Mouse (Mus musculus) stomach, embryonic 14.5 days (tissue): Measurements from ENCODE around the gene Ddx31. TPM values are rescaled to one million over a fixed set of nuclear protein-coding genes. Genes with fewer than 3 reads are reported as not detected.

Experiments used
- ATAC-seq: fragments of 200-750 bp; cut with Nextera tagmentation; 2 replicates; pipeline ENCODE4 v1.8.0; 2017; ENCODE audit warnings: low read depth, moderate TSS enrichment; ENCODE audit not compliant: insufficient number of reproducible peaks, insufficient read depth, low FRiP score
- H3K27ac ChIP-seq: fragments of 300-500 bp; sonication (generic); 2 replicates; pipeline ENCODE4 v1.5.1; 2014; ENCODE audit warnings: mild to moderate bottlenecking, low read length, moderate library complexity, mixed read lengths
- H3K27me3 ChIP-seq: fragments of 300-500 bp; sonication (generic); 2 replicates; pipeline ENCODE4 v1.6.1; 2014; ENCODE audit warnings: low read length, control low read depth, mixed read lengths; ENCODE audit not compliant: control insufficient read depth, insufficient read depth
- H3K36me3 ChIP-seq: fragments of 300-500 bp; sonication (generic); 2 replicates; pipeline ENCODE4 v1.6.1; 2014; ENCODE audit warnings: mild to moderate bottlenecking, control low read depth, low read length, moderate library complexity, mixed read lengths; ENCODE audit not compliant: control insufficient read depth, insufficient read depth
- H3K4me1 ChIP-seq: fragments of 300-500 bp; sonication (generic); 2 replicates; pipeline ENCODE4 v1.6.1; 2014; ENCODE audit warnings: low read length, control low read depth, mixed read lengths; ENCODE audit not compliant: control insufficient read depth, insufficient read depth
- H3K4me2 ChIP-seq: fragments of 300-500 bp; sonication (generic); replicated peaks from 2 replicates; pipeline ENCODE4 v1.6.1; 2014; ENCODE audit warnings: low read depth, low read length, control low read depth
- H3K4me3 ChIP-seq: fragments of 300-500 bp; sonication (generic); 2 replicates; pipeline ENCODE4 v1.5.1; 2014; ENCODE audit warnings: low read depth, low read length, control low read depth
- H3K9ac ChIP-seq: fragments of 300-500 bp; sonication (generic); replicated peaks from 2 replicates; pipeline ENCODE4 v1.6.1; 2014; ENCODE audit warnings: low read depth, mild to moderate bottlenecking, control low read depth, low read length, moderate library complexity, mixed read lengths
- H3K9me3 ChIP-seq: fragments of 300-500 bp; sonication (generic); 2 replicates; pipeline ENCODE4 v1.6.1; 2016; ENCODE audit warnings: low read depth, low read length, control low read depth; ENCODE audit not compliant: control insufficient read depth
- WGBS: fragments of 180-500 bp; shearing (Covaris S2); extraction: QIAGEN DNeasy Blood & Tissue Kit; methylation state at CpG from one replicate; pipeline ENCODE4 v1.1.7; 2014; 5-methylcytosine and 5-hydroxymethylcytosine counted together
- polyA plus RNA-seq: library from polyadenylated mRNA; unstranded; fragments of >200 nt; fragmentation: Nextera tagmentation; extraction: Ambion mirVana; gene quantifications from 2 replicates; pipeline ENCODE4 v1.2.1, GENCODE M21; 2014

Gene Ddx31
- polyA plus RNA-seq, 1 experiment from 2014 or later = 13.5 TPM

- no peak for ATAC-seq
- Histone ChIP-seq H3K36me3 (peaks cover 23% of the 10 kb centered on the region), H3K27me3 (no peaks in the 10 kb centered on the region), H3K4me3 (no peak overlapping the region), H3K4me2 (no peak overlapping the region), H3K27ac (no peak overlapping the region), H3K9me3 (no peaks in the 10 kb centered on the region), H3K4me1 (0 out of 2 replicates have a peak, but pooled peaks cover 4% of the 10 kb centered on the region), H3K9ac (no peak overlapping the region)
- whole genome bisulfite sequencing = 63% methylated on average over 6 of the region's 6 CpGs
Measured at GRCm38 (mm10) chr2:28882826-28883485, 42.8 kb downstream of the Ddx31 start.

DNA sequence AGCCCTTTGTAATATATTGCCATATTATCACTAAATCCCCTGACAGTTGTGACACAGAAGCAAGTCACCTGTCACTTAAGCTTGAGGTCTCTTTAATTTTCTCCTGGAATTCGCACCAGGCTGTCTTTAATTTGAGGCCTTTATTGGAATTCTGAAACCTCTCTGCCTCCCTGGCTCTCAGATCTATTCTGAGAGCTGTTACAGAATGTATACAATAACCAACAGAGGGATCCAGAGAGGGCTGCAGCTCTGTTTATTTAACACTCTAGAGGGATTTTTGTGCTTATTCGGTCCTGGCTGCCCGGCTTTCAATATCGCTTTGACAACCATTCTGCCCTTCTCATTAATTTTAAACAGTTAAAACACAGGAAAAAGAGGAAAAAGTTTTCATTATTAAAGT, 44.7 kb downstream of the Ddx31 start:
- H3K4me3 ChIP-seq = no peak overlapping the region
- no peaks in the 10 kb centered on the region for H3K27me3 ChIP-seq
- no peak for ATAC-seq
- H3K27ac ChIP-seq = no peak overlapping the region; the same call in 1 of the 2 replicates
- 24% methylated on average over 4 of the region's 4 CpGs for WGBS
- H3K9me3 ChIP-seq = no peaks in the 10 kb centered on the region
- no peak overlapping the region for H3K4me2 ChIP-seq
- no peak overlapping the region for H3K9ac ChIP-seq
- H3K4me1 ChIP-seq = 0 out of 2 replicates have a peak, but pooled peaks cover 4% of the 10 kb centered on the region
- peaks cover 25% of the 10 kb centered on the region for H3K36me3 ChIP-seq

GRCm38 (mm10) chr2:28892796-28893195, 52.6 kb downstream of the Ddx31 start:
- Histone ChIP-seq H3K27ac (no peak overlapping the region), H3K9me3 (no peaks in the 10 kb centered on the region), H3K9ac (no peak overlapping the region), H3K4me3 (no peak overlapping the region), H3K36me3 (peaks cover 14% of the 10 kb centered on the region), H3K4me1 (no peaks in the 10 kb centered on the region), H3K27me3 (no peaks in the 10 kb centered on the region), H3K4me2 (no peak overlapping the region)
- 53% methylated on average over 1 of the region's 1 CpGs for WGBS
- no peak for ATAC-seq

DNA sequence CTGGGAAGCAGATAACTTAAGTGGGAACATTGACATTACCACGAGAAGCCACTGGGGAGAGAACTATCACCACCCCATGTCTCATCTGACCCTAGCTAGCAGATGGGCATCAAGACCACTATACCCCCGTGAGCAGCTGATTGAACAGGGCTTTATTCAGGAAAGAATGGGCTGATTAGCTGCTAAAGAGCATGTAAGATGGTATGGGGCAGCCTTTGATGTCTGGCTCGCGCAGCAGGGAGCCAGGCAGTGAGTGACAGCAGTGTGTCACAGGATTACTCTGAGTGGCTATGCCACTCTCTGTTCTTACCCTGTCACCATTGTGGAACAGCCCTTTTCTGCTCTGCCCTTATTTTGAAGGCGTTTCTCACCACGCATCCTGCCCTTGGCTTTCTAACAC, 53.3 kb downstream of the Ddx31 start:
- no peaks in the 10 kb centered on the region for H3K27me3 ChIP-seq
- WGBS = 75% methylated on average over 6 of the region's 6 CpGs

GRCm38 (mm10) chr2:28895876-28896275, 55.7 kb downstream of the Ddx31 start:
- WGBS = 88% methylated on average over 7 of the region's 7 CpGs
- H3K4me2 ChIP-seq = no peak overlapping the region
- H3K27me3 ChIP-seq = no peaks in the 10 kb centered on the region
- H3K9ac ChIP-seq = no peak overlapping the region
- H3K36me3 ChIP-seq = peaks cover 14% of the 10 kb centered on the region
- H3K9me3 ChIP-seq = no peaks in the 10 kb centered on the region
- no peak overlapping the region for H3K27ac ChIP-seq
- no peaks in the 10 kb centered on the region for H3K4me1 ChIP-seq
- no peak overlapping the region for H3K4me3 ChIP-seq
- no peak for ATAC-seq

More for the DNA sequence above, 53.3 kb downstream of the Ddx31 start:
- no peaks in the 10 kb centered on the region for H3K9me3 ChIP-seq
- ATAC-seq = no peak
- H3K4me2 ChIP-seq = no peak overlapping the region
- peaks cover 14% of the 10 kb centered on the region for H3K36me3 ChIP-seq
- no peaks in the 10 kb centered on the region for H3K4me1 ChIP-seq
- H3K9ac ChIP-seq = no peak overlapping the region
- H3K27ac ChIP-seq = no peak overlapping the region
- no peak overlapping the region for H3K4me3 ChIP-seq

DNA sequence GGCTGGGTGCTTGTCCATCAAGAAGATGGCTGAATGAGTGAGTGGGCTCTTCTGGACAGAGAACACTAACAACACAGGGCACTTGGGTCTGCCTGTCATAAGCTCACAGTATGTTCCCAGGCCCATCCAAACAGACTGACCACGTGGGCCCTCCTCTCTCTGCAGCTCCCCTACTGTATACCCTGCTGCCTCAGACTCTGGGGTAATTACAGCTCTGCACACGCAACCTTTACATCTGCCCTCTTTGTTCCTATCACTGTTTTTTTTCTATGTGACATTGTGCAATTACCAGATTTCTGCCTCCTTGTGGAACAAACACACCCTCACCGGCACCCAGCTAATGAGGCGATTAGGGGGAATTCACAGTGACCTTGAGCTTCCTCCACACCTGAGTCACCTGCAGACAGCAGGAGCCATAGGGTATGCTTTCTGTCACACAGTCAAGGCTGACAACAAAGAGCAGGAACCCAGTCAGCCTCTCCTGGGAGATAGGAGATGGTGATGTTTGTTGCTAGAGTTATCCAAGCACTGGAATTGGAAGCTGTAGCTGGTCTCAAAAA, 57.2 kb downstream of the Ddx31 start:
- no peaks in the 10 kb centered on the region for H3K9me3 ChIP-seq
- peaks cover 14% of the 10 kb centered on the region for H3K36me3 ChIP-seq
- ATAC-seq = no peak
- no peak overlapping the region for H3K27ac ChIP-seq
- H3K27me3 ChIP-seq = no peaks in the 10 kb centered on the region
- no peak overlapping the region for H3K4me2 ChIP-seq
- no peaks in the 10 kb centered on the region for H3K4me1 ChIP-seq
- no peak overlapping the region for H3K9ac ChIP-seq
- WGBS = 84% methylated on average over 4 of the region's 4 CpGs
- H3K4me3 ChIP-seq = no peak overlapping the region

DNA sequence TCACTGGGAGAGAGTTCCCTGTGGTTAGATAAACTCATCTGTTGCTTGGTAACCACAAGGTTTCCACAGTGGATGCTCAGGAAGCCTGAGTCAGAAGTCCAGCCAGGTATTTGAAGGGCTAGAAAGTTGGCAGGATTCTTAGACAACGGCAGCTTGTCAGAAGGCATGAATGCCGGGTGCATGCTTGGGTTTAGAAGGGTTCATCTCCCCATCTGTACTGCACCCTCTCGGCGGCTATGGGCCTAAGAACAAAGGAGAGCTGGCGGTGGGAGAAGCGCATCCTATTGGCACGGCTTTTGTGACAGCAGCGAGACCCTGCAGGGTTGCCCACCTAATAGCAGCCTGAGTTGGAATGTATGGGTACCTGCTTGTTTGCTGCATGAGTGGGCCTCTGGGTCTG, 62.1 kb downstream of the Ddx31 start:
- Histone ChIP-seq H3K9me3 (no peaks in the 10 kb centered on the region), H3K27ac (no peak overlapping the region), H3K36me3 (peaks cover 4% of the 10 kb centered on the region; the same call in 1 of the 2 replicates), H3K27me3 (peaks cover 9% of the 10 kb centered on the region; the same call in 1 of the 2 replicates), H3K4me1 (no peaks in the 10 kb centered on the region), H3K9ac (no peak overlapping the region), H3K4me2 (no peak overlapping the region), H3K4me3 (no peak overlapping the region)
- WGBS = 92% methylated on average over 8 of the region's 8 CpGs
- no peak for ATAC-seq

GRCm38 (mm10) chr2:28903871-28904270, 63.7 kb downstream of the Ddx31 start:
- 93% methylated on average over 5 of the region's 5 CpGs for WGBS
- H3K36me3 ChIP-seq = peaks cover 4% of the 10 kb centered on the region; the same call in 1 of the 2 replicates
- no peaks in the 10 kb centered on the region for H3K9me3 ChIP-seq
- H3K4me3 ChIP-seq = no peak overlapping the region
- H3K27me3 ChIP-seq = peaks cover 24% of the 10 kb centered on the region
- H3K4me2 ChIP-seq = no peak overlapping the region
- H3K27ac ChIP-seq = no peak overlapping the region
- no peak for ATAC-seq
- H3K9ac ChIP-seq = no peak overlapping the region
- peaks cover 5% of the 10 kb centered on the region; the same call in 1 of the 2 replicates for H3K4me1 ChIP-seq
